8 mouse cellular contexts compared by ENCODE assay signal in genomic region chr4:126103057-126103581, GRCm38 (mm10). TPM values are rescaled to one million over a fixed set of nuclear protein-coding genes. Genes with fewer than 3 reads are reported as not detected.
DNase-seq lines count a peak whose midpoint lies in the region; ATAC-seq lines count a peak whose summit lies in the region.

No protein-coding gene starts in this region.

- peak overlapping the region; percentile 51 for H3K9ac ChIP-seq in forebrain, embryonic 11.5 days (ENCODE audit: low read length)
- H3K9ac ChIP-seq in heart, embryonic 16.5 days (ENCODE audit: low read length), result peak overlapping the region; percentile 58
- H3K9ac ChIP-seq in liver, embryonic 15.5 days, result peak overlapping the region; percentile 61
- peak overlapping the region; percentile 66 for H3K9ac ChIP-seq in neural tube, embryonic 11.5 days (ENCODE audit: low read length)
- H3K9ac ChIP-seq in stomach, embryonic 16.5 days (ENCODE audit: low read length), result peak overlapping the region; percentile 63

- ATAC-seq in forebrain, embryonic 11.5 days (replicated peaks; ENCODE audit: low FRiP score), result no peak; the same call in 1 of the 2 replicates
- peak; percentile 71 for ATAC-seq in heart, embryonic 16.5 days (replicated peaks; ENCODE audit: extremely low read depth, insufficient read depth, low FRiP score)
- ATAC-seq in liver, embryonic 15.5 days (ENCODE audit: insufficient read depth), result peak; percentile 83
- ATAC-seq in neural tube, embryonic 11.5 days (ENCODE audit: insufficient read depth, low FRiP score, low TSS enrichment), result peak; percentile 35; the same call in 1 of the 2 replicates
- peak; percentile 83 for ATAC-seq in stomach, embryonic 16.5 days (ENCODE audit: insufficient read depth, low FRiP score)

- peak overlapping the region; percentile 91 for H3K4me3 ChIP-seq in forebrain, embryonic 11.5 days (ENCODE audit: low read depth, low read length)
- H3K4me3 ChIP-seq in heart, embryonic 16.5 days (ENCODE audit: low read length), result peak overlapping the region; percentile 91
- peak overlapping the region; percentile 84 for H3K4me3 ChIP-seq in liver, embryonic 15.5 days (replicated peaks)
- peak overlapping the region; percentile 95 for H3K4me3 ChIP-seq in neural tube, embryonic 11.5 days (ENCODE audit: low read depth, low read length)
- H3K4me3 ChIP-seq in stomach, embryonic 16.5 days (replicated peaks; ENCODE audit: low read length), result peak overlapping the region; percentile 82

- H3K27ac ChIP-seq in forebrain, embryonic 11.5 days (ENCODE audit: low read depth, low read length), result peak overlapping the region; percentile 42; the same call in 1 of the 2 replicates
- peak overlapping the region; percentile 92 for H3K27ac ChIP-seq in heart, embryonic 16.5 days (ENCODE audit: low read length)
- H3K27ac ChIP-seq in liver, embryonic 15.5 days (replicated peaks), result peak overlapping the region; percentile 99
- peak overlapping the region; percentile 63 for H3K27ac ChIP-seq in neural tube, embryonic 11.5 days (ENCODE audit: low read depth, low read length)
- H3K27ac ChIP-seq in stomach, embryonic 16.5 days (ENCODE audit: low read length), result peak overlapping the region; percentile 96

- no peaks in the 10 kb centered on the region for H3K36me3 ChIP-seq in forebrain, embryonic 11.5 days (ENCODE audit: control insufficient read depth, insufficient read depth, low read length)
- no peaks in the 10 kb centered on the region for H3K36me3 ChIP-seq in heart, embryonic 16.5 days (ENCODE audit: control insufficient read depth, insufficient read depth)
- H3K36me3 ChIP-seq in liver, embryonic 15.5 days (replicated peaks), result peaks cover 10% of the 10 kb centered on the region
- H3K36me3 ChIP-seq in neural tube, embryonic 11.5 days (ENCODE audit: control insufficient read depth, insufficient read depth, low read length), result no peaks in the 10 kb centered on the region
- peaks cover 4% of the 10 kb centered on the region; the same call in 1 of the 2 replicates for H3K36me3 ChIP-seq in stomach, embryonic 16.5 days (ENCODE audit: control insufficient read depth, insufficient read depth, low read length)

- 2% methylated on average over 15 of the region's 15 CpGs for WGBS in forebrain, embryonic 11.5 days
- under 1% methylated on average over 15 of the region's 15 CpGs for WGBS in heart, embryonic 16.5 days
- under 1% methylated on average over 15 of the region's 15 CpGs for WGBS in liver, embryonic 15.5 days (ENCODE audit: insufficient replicate concordance)
- WGBS in neural tube, embryonic 11.5 days, result 1% methylated on average over 15 of the region's 15 CpGs
- 2% methylated on average over 15 of the region's 15 CpGs for WGBS in stomach, embryonic 16.5 days

- peak overlapping the region; percentile 74 for H3K4me2 ChIP-seq in forebrain, embryonic 11.5 days (ENCODE audit: low read depth, low read length, severe bottlenecking)
- peak overlapping the region; percentile 79 for H3K4me2 ChIP-seq in heart, embryonic 16.5 days (ENCODE audit: low read depth, low read length)
- H3K4me2 ChIP-seq in liver, embryonic 15.5 days, result peak overlapping the region; percentile 96
- H3K4me2 ChIP-seq in neural tube, embryonic 11.5 days (ENCODE audit: low read depth), result peak overlapping the region; percentile 97
- peak overlapping the region; percentile 88 for H3K4me2 ChIP-seq in stomach, embryonic 16.5 days (ENCODE audit: low read depth, low read length)

- H3K4me1 ChIP-seq in forebrain, embryonic 11.5 days (replicated peaks; ENCODE audit: control insufficient read depth, insufficient read depth, low read length), result peaks cover 10% of the 10 kb centered on the region; the same call in 1 of the 2 replicates
- peaks cover 52% of the 10 kb centered on the region for H3K4me1 ChIP-seq in heart, embryonic 16.5 days (ENCODE audit: control insufficient read depth, insufficient read depth, low read length)
- H3K4me1 ChIP-seq in liver, embryonic 15.5 days (replicated peaks), result peaks cover 83% of the 10 kb centered on the region
- H3K4me1 ChIP-seq in neural tube, embryonic 11.5 days (ENCODE audit: control insufficient read depth, insufficient read depth, low read length), result peaks cover 20% of the 10 kb centered on the region
- peaks cover 43% of the 10 kb centered on the region for H3K4me1 ChIP-seq in stomach, embryonic 16.5 days (ENCODE audit: control insufficient read depth, insufficient read depth, low read length)

- no peaks in the 10 kb centered on the region for H3K27me3 ChIP-seq in forebrain, embryonic 11.5 days (ENCODE audit: control insufficient read depth, insufficient read depth, low read length)
- no peaks in the 10 kb centered on the region for H3K27me3 ChIP-seq in heart, embryonic 16.5 days (ENCODE audit: control insufficient read depth, insufficient read depth, low read length)
- no peaks in the 10 kb centered on the region for H3K27me3 ChIP-seq in liver, embryonic 15.5 days
- no peaks in the 10 kb centered on the region for H3K27me3 ChIP-seq in neural tube, embryonic 11.5 days (ENCODE audit: control insufficient read depth, insufficient read depth, low read length)
- no peaks in the 10 kb centered on the region for H3K27me3 ChIP-seq in stomach, embryonic 16.5 days (ENCODE audit: control insufficient read depth, insufficient read depth, low read length)

- no peaks in the 10 kb centered on the region for H3K9me3 ChIP-seq in forebrain, embryonic 11.5 days (ENCODE audit: control insufficient read depth, low read length)
- no peaks in the 10 kb centered on the region for H3K9me3 ChIP-seq in heart, embryonic 16.5 days (replicated peaks; ENCODE audit: control insufficient read depth, low read length)
- no peaks in the 10 kb centered on the region for H3K9me3 ChIP-seq in liver, embryonic 15.5 days (replicated peaks)
- H3K9me3 ChIP-seq in neural tube, embryonic 11.5 days (ENCODE audit: control insufficient read depth, low read length), result no peaks in the 10 kb centered on the region
- no peaks in the 10 kb centered on the region for H3K9me3 ChIP-seq in stomach, embryonic 16.5 days (replicated peaks; ENCODE audit: control insufficient read depth, low read length)

- peak; percentile 21 to 33 for DNase-seq in CD8-positive naive resting alpha-beta T cell, adult 2 months (ENCODE audit: low read depth in 2 of 2, low spot score in 2 of 2)
- peak; percentile 94 for DNase-seq in c-Kit-positive CD71-positive TER-119-negative erythroid progenitor cells, embryonic 14.5 days (ENCODE audit: low read depth)
- peak; percentile 75 for DNase-seq in forebrain, embryonic 11.5 days (ENCODE audit: low spot score)
- DNase-seq in kidney, postnatal 36 days, result peak; percentile 86 to 93
- DNase-seq in neural tube, embryonic 11.5 days (ENCODE audit: low spot score), result peak; percentile 63

RNA-seq across cellular contexts. Expression of gene Stk40, which starts 0.6 kb away (rescaled TPM):
- polyA plus RNA-seq in forebrain, embryonic 11.5 days (2014; fragmentation: Nextera tagmentation; extraction: Ambion mirVana), result 37.4 and 37.5 TPM in 2 replicates
- polyA plus RNA-seq in heart, embryonic 16.5 days (2015; fragmentation: Nextera tagmentation; extraction: Ambion mirVana), result 24.5 and 26.6 TPM in 2 replicates
- 13.1 and 15.5 TPM in 2 replicates for polyA plus RNA-seq in liver, embryonic 15.5 days (2015; fragmentation: Nextera tagmentation; extraction: Ambion mirVana)
- polyA plus RNA-seq in neural tube, embryonic 11.5 days (2014; fragmentation: Nextera tagmentation; extraction: Ambion mirVana), result 32.5 and 32.8 TPM in 2 replicates
- 28.4 and 29.6 TPM in 2 replicates for polyA plus RNA-seq in stomach, embryonic 16.5 days (2015; fragmentation: Nextera tagmentation; extraction: Ambion mirVana)

RNA-seq across cellular contexts. Expression of gene Lsm10, which starts 6.7 kb away (rescaled TPM):
- 43.0 and 44.4 TPM in 2 replicates for polyA plus RNA-seq in forebrain, embryonic 11.5 days (2014; fragmentation: Nextera tagmentation; extraction: Ambion mirVana)
- polyA plus RNA-seq in heart, embryonic 16.5 days (2015; fragmentation: Nextera tagmentation; extraction: Ambion mirVana), result 41.7 and 47.2 TPM in 2 replicates
- polyA plus RNA-seq in liver, embryonic 15.5 days (2015; fragmentation: Nextera tagmentation; extraction: Ambion mirVana), result 25.5 and 26.7 TPM in 2 replicates
- polyA plus RNA-seq in neural tube, embryonic 11.5 days (2014; fragmentation: Nextera tagmentation; extraction: Ambion mirVana), result 39.5 and 42.6 TPM in 2 replicates
- polyA plus RNA-seq in stomach, embryonic 16.5 days (2015; fragmentation: Nextera tagmentation; extraction: Ambion mirVana), result 49.4 and 52.4 TPM in 2 replicates

RNA-seq across cellular contexts. Expression of gene Eva1b, which starts 44.4 kb away (rescaled TPM):
- polyA plus RNA-seq in forebrain, embryonic 11.5 days (2014; fragmentation: Nextera tagmentation; extraction: Ambion mirVana), result 18.6 and 19.0 TPM in 2 replicates
- 29.5 TPM in 2 replicates for polyA plus RNA-seq in heart, embryonic 16.5 days (2015; fragmentation: Nextera tagmentation; extraction: Ambion mirVana)
- polyA plus RNA-seq in liver, embryonic 15.5 days (2015; fragmentation: Nextera tagmentation; extraction: Ambion mirVana), result 12.5 and 14.0 TPM in 2 replicates
- 42.5 and 43.4 TPM in 2 replicates for polyA plus RNA-seq in neural tube, embryonic 11.5 days (2014; fragmentation: Nextera tagmentation; extraction: Ambion mirVana)
- 46.4 and 49.7 TPM in 2 replicates for polyA plus RNA-seq in stomach, embryonic 16.5 days (2015; fragmentation: Nextera tagmentation; extraction: Ambion mirVana)

RNA-seq across cellular contexts. Expression of gene Oscp1, which starts 44.8 kb away (rescaled TPM):
- polyA plus RNA-seq in forebrain, embryonic 11.5 days (2014; fragmentation: Nextera tagmentation; extraction: Ambion mirVana), result 26.3 and 27.8 TPM in 2 replicates
- 7.4 and 8.3 TPM in 2 replicates for polyA plus RNA-seq in heart, embryonic 16.5 days (2015; fragmentation: Nextera tagmentation; extraction: Ambion mirVana)
- polyA plus RNA-seq in liver, embryonic 15.5 days (2015; fragmentation: Nextera tagmentation; extraction: Ambion mirVana), result 1.6 and 1.9 TPM in 2 replicates
- 21.4 and 23.0 TPM in 2 replicates for polyA plus RNA-seq in neural tube, embryonic 11.5 days (2014; fragmentation: Nextera tagmentation; extraction: Ambion mirVana)
- polyA plus RNA-seq in stomach, embryonic 16.5 days (2015; fragmentation: Nextera tagmentation; extraction: Ambion mirVana), result 10.1 and 12.5 TPM in 2 replicates

RNA-seq across cellular contexts. Expression of gene Mrps15, which starts 56.4 kb away (rescaled TPM):
- polyA plus RNA-seq in forebrain, embryonic 11.5 days (2014; fragmentation: Nextera tagmentation; extraction: Ambion mirVana), result 126 TPM in 2 replicates
- 128 and 133 TPM in 2 replicates for polyA plus RNA-seq in heart, embryonic 16.5 days (2015; fragmentation: Nextera tagmentation; extraction: Ambion mirVana)
- polyA plus RNA-seq in liver, embryonic 15.5 days (2015; fragmentation: Nextera tagmentation; extraction: Ambion mirVana), result 68.1 and 74.3 TPM in 2 replicates
- 125 and 134 TPM in 2 replicates for polyA plus RNA-seq in neural tube, embryonic 11.5 days (2014; fragmentation: Nextera tagmentation; extraction: Ambion mirVana)
- polyA plus RNA-seq in stomach, embryonic 16.5 days (2015; fragmentation: Nextera tagmentation; extraction: Ambion mirVana), result 114 and 131 TPM in 2 replicates

Comparison
In these comparisons a context has a peak if more than half of its experiments do, and no peak if none do; other contexts are left out.
1. DNase-seq: peak in every context shown above with its lines; median percentile 94 in c-Kit-positive CD71-positive TER-119-negative erythroid progenitor cells, embryonic 14.5 days; 90 in kidney, postnatal 36 days; 75 in forebrain, embryonic 11.5 days; 63 in neural tube, embryonic 11.5 days; 27 in CD8-positive naive resting alpha-beta T cell, adult 2 months.
2. H3K27ac ChIP-seq: peak in every context shown above with its lines; median percentile 99 in liver, embryonic 15.5 days; 96 in stomach, embryonic 16.5 days; 92 in heart, embryonic 16.5 days; 63 in neural tube, embryonic 11.5 days; 42 in forebrain, embryonic 11.5 days.